ENCODE assay signal across 15 mouse cellular contexts in genomic region chr12:24878735-24879362, GRCm38 (mm10). TPM values are rescaled to one million over a fixed set of nuclear protein-coding genes. Genes with fewer than 3 reads are reported as not detected.
A peak's percentile ranks its signal among the peaks of the same experiment; 100 is the strongest.
DNase-seq lines count a peak whose midpoint lies in the region; ATAC-seq and TF ChIP-seq lines count a peak whose summit lies in the region.
"Had no signal": no experiment of that assay in that cellular context is flagged by ENCODE, and none has a peak within 500 bp of the region (broad histone marks: within the 10 kb centered on the region; RNA-seq: fewer than 3 reads in every experiment).

No protein-coding gene starts in this region.

- peaks cover 16% of the 10 kb centered on the region for H3K4me1 ChIP-seq in intestine, embryonic 14.5 days (replicated peaks; ENCODE audit: control insufficient read depth, insufficient read depth, low read length)
- H3K4me1 ChIP-seq in intestine, postnatal 0 days (replicated peaks; ENCODE audit: control insufficient read depth, insufficient read depth, low read length): no peaks in the 10 kb centered on the region
- peaks cover 29% of the 10 kb centered on the region for H3K4me1 ChIP-seq in limb, embryonic 10.5 days
- H3K4me1 ChIP-seq in midbrain, embryonic 14.5 days (ENCODE audit: control insufficient read depth, insufficient read depth, low read length): 0 out of 2 replicates have a peak, but pooled peaks cover 3% of the 10 kb centered on the region
- H3K4me1 ChIP-seq in forebrain, postnatal 0 days (ENCODE audit: insufficient read depth): no peaks in the 10 kb centered on the region

- 50% methylated on average over 5 of the region's 5 CpGs for WGBS in intestine, embryonic 14.5 days
- 46% methylated on average over 5 of the region's 5 CpGs for WGBS in intestine, postnatal 0 days
- 54% methylated on average over 5 of the region's 5 CpGs for WGBS in limb, embryonic 10.5 days
- 39% methylated on average over 5 of the region's 5 CpGs for WGBS in midbrain, embryonic 14.5 days
- 41% methylated on average over 5 of the region's 5 CpGs for WGBS in forebrain, postnatal 0 days

- no peak overlapping the region for H3K27ac ChIP-seq in intestine, embryonic 14.5 days (ENCODE audit: low read depth)
- no peak overlapping the region for H3K27ac ChIP-seq in intestine, postnatal 0 days (ENCODE audit: low read depth, low read length)
- peak overlapping the region; percentile 32; the same call in 1 of the 2 replicates for H3K27ac ChIP-seq in limb, embryonic 10.5 days
- 0 out of 2 replicates have a peak overlapping the region, but pooled peaks have one; percentile 32 for H3K27ac ChIP-seq in midbrain, embryonic 14.5 days (replicated peaks; ENCODE audit: low read depth, low read length)
- H3K27ac ChIP-seq in forebrain, postnatal 0 days (ENCODE audit: low read depth, low read length): no peak overlapping the region
- H3K27ac ChIP-seq: macrophage had no signal

- DNase-seq in intestine, embryonic 14.5 days (ENCODE audit: low spot score): no peak
- DNase-seq in c-Kit-negative CD71-positive TER-119-positive erythroid progenitor cells, embryonic 14.5 days (ENCODE audit: low read depth, low spot score): peak; percentile 56
- DNase-seq in limb, embryonic 10.5 days (ENCODE audit: low spot score): no peak
- no peak for DNase-seq in midbrain, embryonic 14.5 days
- DNase-seq in urinary bladder, adult 2 months (ENCODE audit: low spot score): no peak
- no peak for DNase-seq in adipocyte (ENCODE audit: low spot score)
- DNase-seq in forebrain, postnatal 0 days: no peak
- DNase-seq: adrenal gland, adult 8-10 months; gastrocnemius, postnatal 25 days; heart, postnatal 14 days; kidney, adult 11 months; layer of hippocampus, adult 9-11 months; thymus, postnatal 36 days had no signal

- no peak overlapping the region for H3K4me3 ChIP-seq in intestine, embryonic 14.5 days (ENCODE audit: low read depth, low read length)
- H3K4me3 ChIP-seq in intestine, postnatal 0 days (ENCODE audit: low read depth, low read length): no peak overlapping the region
- H3K4me3 ChIP-seq in limb, embryonic 10.5 days: no peak overlapping the region
- no peak overlapping the region for H3K4me3 ChIP-seq in midbrain, embryonic 14.5 days (replicated peaks; ENCODE audit: low read depth, low read length)
- no peak overlapping the region for H3K4me3 ChIP-seq in forebrain, postnatal 0 days (ENCODE audit: low read depth, low read length)

- H3K27me3 ChIP-seq in intestine, embryonic 14.5 days (replicated peaks; ENCODE audit: control insufficient read depth, insufficient read depth, low read length): no peaks in the 10 kb centered on the region
- no peaks in the 10 kb centered on the region for H3K27me3 ChIP-seq in intestine, postnatal 0 days (replicated peaks; ENCODE audit: control insufficient read depth, insufficient read depth, low read length)
- H3K27me3 ChIP-seq in limb, embryonic 10.5 days (ENCODE audit: low read depth, poor library complexity, severe bottlenecking): no peaks in the 10 kb centered on the region
- H3K27me3 ChIP-seq in midbrain, embryonic 14.5 days (ENCODE audit: control insufficient read depth, insufficient read depth, low read length): no peaks in the 10 kb centered on the region
- no peaks in the 10 kb centered on the region for H3K27me3 ChIP-seq in forebrain, postnatal 0 days (ENCODE audit: insufficient read depth, low read length)

- no peak overlapping the region for H3K4me2 ChIP-seq in intestine, embryonic 14.5 days (ENCODE audit: low read length)
- no peak overlapping the region for H3K4me2 ChIP-seq in intestine, postnatal 0 days (replicated peaks; ENCODE audit: low read depth)
- H3K4me2 ChIP-seq in midbrain, embryonic 14.5 days (ENCODE audit: low read length): no peak overlapping the region
- no peak overlapping the region for H3K4me2 ChIP-seq in forebrain, postnatal 0 days (ENCODE audit: low read depth)

- peak; percentile 68; the same call in 1 of the 2 replicates for ATAC-seq in intestine, embryonic 14.5 days (replicated peaks; ENCODE audit: low FRiP score, low TSS enrichment, low read depth)
- no peak for ATAC-seq in intestine, postnatal 0 days
- no peak for ATAC-seq in midbrain, embryonic 14.5 days (ENCODE audit: low FRiP score, low TSS enrichment)
- ATAC-seq in forebrain, postnatal 0 days: no peak; the same call in 1 of the 2 replicates

- H3K9ac ChIP-seq in intestine, embryonic 14.5 days (ENCODE audit: low read length): no peak overlapping the region
- no peak overlapping the region for H3K9ac ChIP-seq in intestine, postnatal 0 days (ENCODE audit: low read depth, low read length)
- H3K9ac ChIP-seq in midbrain, embryonic 14.5 days (replicated peaks; ENCODE audit: low read length): no peak overlapping the region
- H3K9ac ChIP-seq in forebrain, postnatal 0 days: no peak overlapping the region

- no peak for TF ChIP-seq CTCF in intestine, postnatal 0 days (IDR thresholded peaks at IDR 0.05; ENCODE audit: low read depth)
- TF ChIP-seq CTCF in forebrain, postnatal 0 days (IDR thresholded peaks at IDR 0.05; ENCODE audit: low read depth): no peak

- peaks cover 10% of the 10 kb centered on the region for H3K36me3 ChIP-seq in intestine, embryonic 14.5 days (ENCODE audit: control insufficient read depth, insufficient read depth, low read length)
- H3K36me3 ChIP-seq in intestine, postnatal 0 days (ENCODE audit: control insufficient read depth, insufficient read depth): no peaks in the 10 kb centered on the region
- H3K36me3 ChIP-seq in limb, embryonic 10.5 days: peaks cover 14% of the 10 kb centered on the region
- peaks cover 17% of the 10 kb centered on the region for H3K36me3 ChIP-seq in midbrain, embryonic 14.5 days (ENCODE audit: control insufficient read depth, insufficient read depth, low read length)
- H3K36me3 ChIP-seq in forebrain, postnatal 0 days (ENCODE audit: insufficient read depth): peaks cover 7% of the 10 kb centered on the region

- no peaks in the 10 kb centered on the region for H3K9me3 ChIP-seq in intestine, embryonic 14.5 days (ENCODE audit: control insufficient read depth, low read length)
- no peaks in the 10 kb centered on the region for H3K9me3 ChIP-seq in intestine, postnatal 0 days (ENCODE audit: control insufficient read depth)
- H3K9me3 ChIP-seq in limb, embryonic 10.5 days (replicated peaks): no peaks in the 10 kb centered on the region
- no peaks in the 10 kb centered on the region for H3K9me3 ChIP-seq in midbrain, embryonic 14.5 days (ENCODE audit: control insufficient read depth, low read length)
- no peaks in the 10 kb centered on the region for H3K9me3 ChIP-seq in forebrain, postnatal 0 days (ENCODE audit: low read length)

RNA-seq across cellular contexts. Expression of gene Mboat2, which starts 48.2 kb away (rescaled TPM):
- polyA plus RNA-seq in intestine, embryonic 14.5 days (2014; fragmentation: Nextera tagmentation; extraction: Ambion mirVana): 31.6 and 37.7 TPM in 2 replicates
- polyA plus RNA-seq in intestine, postnatal 0 days (2015; fragmentation: Nextera tagmentation; extraction: Ambion mirVana): 8.1 and 8.2 TPM in 2 replicates
- polyA plus RNA-seq in limb, embryonic 10.5 days (2016; fragmentation: Nextera tagmentation; extraction: Ambion mirVana): 42.5 and 49.6 TPM in 2 replicates
- polyA plus RNA-seq in midbrain, embryonic 14.5 days (2014; fragmentation: Nextera tagmentation; extraction: Ambion mirVana): 62.3 and 91.0 TPM in 2 replicates
- polyA plus RNA-seq in urinary bladder, adult 2 months (2012; rRNA removed): 16.9 and 19.0 TPM in 2 replicates
- 60.2 and 69.3 TPM in 2 replicates for total RNA-seq in forebrain, postnatal 0 days (2014; rRNA removed)
- 54.0 and 73.2 TPM in 2 replicates for polyA plus RNA-seq in forebrain, postnatal 0 days (2015; fragmentation: Nextera tagmentation; extraction: Ambion mirVana)
- polyA plus RNA-seq: macrophage had no signal

Comparison
In these comparisons a context has a peak if more than half of its experiments do, and no peak if none do; other contexts are left out.
1. H3K27ac ChIP-seq: peak in limb, embryonic 10.5 days (single experiment) and midbrain, embryonic 14.5 days (single experiment); none in intestine, embryonic 14.5 days (single experiment), intestine, postnatal 0 days (single experiment) and forebrain, postnatal 0 days (single experiment).